Mouse (Mus musculus): ENCODE measurements around the gene Rnf144b. TPM values are rescaled to one million over a fixed set of nuclear protein-coding genes. Genes with fewer than 3 reads are reported as not detected.

Gene Rnf144b
- polyA plus RNA-seq, 1 experiment: 5.1 TPM

DNA sequence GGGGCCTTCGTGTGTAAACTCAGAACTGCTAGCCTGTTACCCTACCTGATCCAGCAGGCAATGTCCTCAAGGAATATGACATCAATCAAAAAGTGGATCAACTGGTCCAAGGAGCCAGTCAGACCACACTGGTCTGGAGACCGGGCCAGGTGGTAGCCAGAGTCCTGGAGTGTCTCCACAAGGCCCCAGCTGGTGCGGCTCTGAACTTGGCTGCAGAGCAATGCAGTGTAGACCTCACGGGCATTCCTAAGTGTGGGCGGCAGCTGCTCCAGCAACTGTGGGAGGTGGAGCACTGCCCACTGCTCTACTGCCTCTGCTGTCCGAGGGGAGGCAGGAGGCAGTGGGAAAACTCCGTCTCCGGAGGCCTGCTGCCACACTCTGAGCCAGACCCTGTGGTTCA, 55.7 kb downstream of the Rnf144b start:
- TF ChIP-seq CTCF (IDR thresholded peaks at IDR 0.05; ENCODE audit: borderline replicate concordance, control insufficient read depth, extremely low read depth, insufficient read depth, low read length, poor library complexity) (no peak), POLR2A (IDR thresholded peaks at IDR 0.05; ENCODE audit: control insufficient read depth, extremely low read depth, insufficient read depth, low read length, poor library complexity) (no peak)

DNA sequence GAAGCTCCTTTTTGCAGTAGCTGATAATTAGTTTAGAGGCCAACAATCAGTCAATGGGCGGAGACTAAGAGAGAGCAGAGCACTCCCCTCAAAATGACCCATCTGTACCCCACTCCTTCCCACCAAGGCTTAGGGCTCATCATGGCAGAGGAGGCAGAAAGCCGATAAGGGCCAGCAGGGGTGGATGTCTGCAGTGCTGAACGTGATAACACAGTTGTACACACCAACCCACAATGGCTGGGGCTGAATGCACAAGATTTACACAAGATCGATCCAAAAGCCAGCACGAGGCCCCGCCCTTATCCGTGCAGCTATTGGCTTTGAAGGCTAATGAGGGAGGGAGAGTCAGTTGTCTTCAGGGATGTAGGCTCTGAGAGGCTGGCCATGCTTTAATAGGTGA, 58.3 kb downstream of the Rnf144b start:
- no peak for TF ChIP-seq CTCF (IDR thresholded peaks at IDR 0.05; ENCODE audit: borderline replicate concordance, control insufficient read depth, extremely low read depth, insufficient read depth, low read length, poor library complexity)
- TF ChIP-seq POLR2A (IDR thresholded peaks at IDR 0.05; ENCODE audit: control insufficient read depth, extremely low read depth, insufficient read depth, low read length, poor library complexity): no peak
- H3K4me1 ChIP-seq (replicated peaks; ENCODE audit: control insufficient read depth, insufficient read depth, low read length): no peaks in the 10 kb centered on the region
- H3K27ac ChIP-seq (ENCODE audit: control insufficient read depth, insufficient read depth, low read length): no peak overlapping the region
- no peak for DNase-seq
- WGBS: 96% methylated on average over 7 of the region's 7 CpGs
- H3K36me3 ChIP-seq (ENCODE audit: control insufficient read depth, insufficient read depth, low read length): no peaks in the 10 kb centered on the region
- H3K27me3 ChIP-seq (ENCODE audit: control insufficient read depth, insufficient read depth, low read length): no peaks in the 10 kb centered on the region
- no peak overlapping the region for H3K4me3 ChIP-seq (ENCODE audit: control insufficient read depth, insufficient read depth, low read length)

More for the DNA sequence above, 55.7 kb downstream of the Rnf144b start:
- 93% methylated on average over 8 of the region's 8 CpGs for WGBS
- no peak for DNase-seq
- no peaks in the 10 kb centered on the region for H3K27me3 ChIP-seq (ENCODE audit: control insufficient read depth, insufficient read depth, low read length)
- no peaks in the 10 kb centered on the region for H3K36me3 ChIP-seq (ENCODE audit: control insufficient read depth, insufficient read depth, low read length)
- no peaks in the 10 kb centered on the region for H3K4me1 ChIP-seq (replicated peaks; ENCODE audit: control insufficient read depth, insufficient read depth, low read length)
- H3K4me3 ChIP-seq (ENCODE audit: control insufficient read depth, insufficient read depth, low read length): no peak overlapping the region
- H3K27ac ChIP-seq (ENCODE audit: control insufficient read depth, insufficient read depth, low read length): no peak overlapping the region

DNA sequence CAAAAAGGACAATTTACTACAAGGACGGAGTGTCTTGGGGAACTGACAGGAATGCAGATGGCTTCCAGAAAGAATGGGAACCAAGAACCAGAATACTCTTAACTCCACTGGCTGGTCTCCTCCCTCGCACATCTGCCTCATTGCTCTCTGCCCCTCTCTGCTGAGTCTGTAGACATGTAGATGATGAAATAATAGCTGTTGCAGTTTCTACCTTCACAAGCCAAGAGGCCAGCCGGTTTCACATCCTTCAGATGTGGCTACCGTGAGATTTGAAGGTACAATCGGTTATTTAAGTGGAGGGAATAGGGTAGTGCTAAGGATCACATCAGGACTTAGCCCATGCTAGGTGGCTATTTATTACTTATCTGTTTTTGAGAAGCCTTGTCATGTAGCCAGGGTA, 59.9 kb downstream of the Rnf144b start:
- Histone ChIP-seq H3K4me1 (replicated peaks; ENCODE audit: control insufficient read depth, insufficient read depth, low read length) (no peaks in the 10 kb centered on the region), H3K27me3 (ENCODE audit: control insufficient read depth, insufficient read depth, low read length) (no peaks in the 10 kb centered on the region), H3K36me3 (ENCODE audit: control insufficient read depth, insufficient read depth, low read length) (no peaks in the 10 kb centered on the region), H3K27ac (ENCODE audit: control insufficient read depth, insufficient read depth, low read length) (no peak overlapping the region), H3K4me3 (ENCODE audit: control insufficient read depth, insufficient read depth, low read length) (no peak overlapping the region)
- DNase-seq: no peak
- WGBS: 90% methylated on average over 5 of the region's 5 CpGs
- TF ChIP-seq CTCF (IDR thresholded peaks at IDR 0.05; ENCODE audit: borderline replicate concordance, control insufficient read depth, extremely low read depth, insufficient read depth, low read length, poor library complexity) (no peak), POLR2A (IDR thresholded peaks at IDR 0.05; ENCODE audit: control insufficient read depth, extremely low read depth, insufficient read depth, low read length, poor library complexity) (no peak)

DNA sequence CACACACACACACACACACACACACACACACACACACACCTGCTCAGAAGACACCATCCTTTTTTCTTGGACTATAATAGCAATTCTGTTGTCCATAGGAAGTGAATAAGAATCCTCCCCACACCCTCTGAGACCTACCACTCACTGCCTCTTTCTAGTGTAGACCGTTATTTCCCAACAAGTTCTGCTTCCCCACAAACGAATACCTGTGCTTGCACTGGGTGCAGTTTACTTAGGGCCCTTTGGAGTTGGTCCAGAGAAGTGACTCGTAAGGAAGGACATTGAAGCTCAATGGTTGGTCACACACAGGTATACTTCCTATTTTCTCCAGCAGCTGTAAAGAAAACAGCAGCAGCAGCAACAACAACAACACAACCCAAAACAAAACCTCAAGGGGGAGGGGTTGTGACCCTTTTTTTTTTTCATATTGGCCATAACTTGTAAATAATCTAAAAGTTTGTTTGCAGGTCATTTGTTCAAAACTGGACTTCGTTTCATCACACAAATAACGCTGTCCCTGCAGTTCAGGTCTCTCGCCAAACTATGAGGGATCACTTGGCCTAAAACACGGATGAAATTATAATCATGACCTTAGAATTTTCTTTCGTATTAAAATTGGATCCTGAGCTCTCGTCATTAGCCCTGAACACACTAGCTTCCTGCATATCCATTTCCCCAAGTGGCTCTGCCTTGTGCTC, 60.7 kb downstream of the Rnf144b start:
- Histone ChIP-seq H3K27me3 (ENCODE audit: control insufficient read depth, insufficient read depth, low read length) (no peaks in the 10 kb centered on the region), H3K4me1 (replicated peaks; ENCODE audit: control insufficient read depth, insufficient read depth, low read length) (no peaks in the 10 kb centered on the region), H3K27ac (ENCODE audit: control insufficient read depth, insufficient read depth, low read length) (no peak overlapping the region), H3K4me3 (ENCODE audit: control insufficient read depth, insufficient read depth, low read length) (no peak overlapping the region), H3K36me3 (ENCODE audit: control insufficient read depth, insufficient read depth, low read length) (no peaks in the 10 kb centered on the region)
- WGBS: 85% methylated on average over 9 of the region's 9 CpGs
- no peak for TF ChIP-seq POLR2A (IDR thresholded peaks at IDR 0.05; ENCODE audit: control insufficient read depth, extremely low read depth, insufficient read depth, low read length, poor library complexity)
- no peak for TF ChIP-seq CTCF (IDR thresholded peaks at IDR 0.05; ENCODE audit: borderline replicate concordance, control insufficient read depth, extremely low read depth, insufficient read depth, low read length, poor library complexity)
- no peak for DNase-seq

DNA sequence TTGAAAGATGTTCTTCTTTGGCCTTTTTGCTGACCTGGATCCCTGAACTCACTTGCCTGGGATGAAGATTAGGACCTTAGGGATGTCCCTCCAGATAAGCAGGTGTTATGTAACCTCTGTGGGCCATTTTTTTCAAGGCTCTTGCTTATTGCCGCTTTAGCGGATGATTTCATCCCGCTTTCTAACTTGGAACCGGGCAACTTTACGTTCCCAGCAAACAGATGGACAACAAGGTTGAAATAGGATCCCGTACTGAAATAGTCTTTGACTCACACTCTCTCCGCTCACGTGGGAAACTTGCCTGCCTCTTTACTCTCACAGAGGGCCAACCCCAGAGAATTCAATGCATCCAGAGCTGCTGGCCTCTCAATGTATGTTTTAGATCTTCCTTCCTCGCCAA, 61.3 kb downstream of the Rnf144b start:
- Histone ChIP-seq H3K36me3 (ENCODE audit: control insufficient read depth, insufficient read depth, low read length) (no peaks in the 10 kb centered on the region), H3K4me1 (replicated peaks; ENCODE audit: control insufficient read depth, insufficient read depth, low read length) (no peaks in the 10 kb centered on the region), H3K4me3 (ENCODE audit: control insufficient read depth, insufficient read depth, low read length) (no peak overlapping the region), H3K27me3 (ENCODE audit: control insufficient read depth, insufficient read depth, low read length) (no peaks in the 10 kb centered on the region), H3K27ac (ENCODE audit: control insufficient read depth, insufficient read depth, low read length) (no peak overlapping the region)
- DNase-seq: no peak
- WGBS: 94% methylated on average over 9 of the region's 9 CpGs
- no peak for TF ChIP-seq POLR2A (IDR thresholded peaks at IDR 0.05; ENCODE audit: control insufficient read depth, extremely low read depth, insufficient read depth, low read length, poor library complexity)
- TF ChIP-seq CTCF (IDR thresholded peaks at IDR 0.05; ENCODE audit: borderline replicate concordance, control insufficient read depth, extremely low read depth, insufficient read depth, low read length, poor library complexity): no peak

DNA sequence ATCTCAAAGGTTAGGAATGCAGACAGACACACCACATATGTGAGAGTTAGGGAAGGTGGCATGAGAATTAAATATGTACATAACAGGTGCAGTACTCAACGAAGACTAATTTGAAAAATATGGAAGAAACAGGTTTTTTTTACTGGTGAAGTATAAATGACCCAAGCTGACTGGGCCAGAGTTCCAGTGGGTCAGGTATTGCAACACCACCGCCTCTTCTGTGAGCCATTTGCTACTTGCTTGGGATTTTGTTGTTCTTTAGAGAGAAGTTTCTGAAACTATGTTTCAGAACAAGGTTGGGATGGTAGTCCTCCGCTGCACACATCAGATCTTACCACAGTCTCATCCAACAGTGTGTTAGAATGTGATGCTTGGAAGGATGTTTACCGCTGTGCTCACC, 65.4 kb downstream of the Rnf144b start:
- 92% methylated on average over 4 of the region's 4 CpGs for WGBS
- Histone ChIP-seq H3K4me1 (replicated peaks; ENCODE audit: control insufficient read depth, insufficient read depth, low read length) (no peaks in the 10 kb centered on the region), H3K4me3 (ENCODE audit: control insufficient read depth, insufficient read depth, low read length) (no peak overlapping the region), H3K27me3 (ENCODE audit: control insufficient read depth, insufficient read depth, low read length) (no peaks in the 10 kb centered on the region; the same call in 1 of the 2 replicates), H3K36me3 (ENCODE audit: control insufficient read depth, insufficient read depth, low read length) (no peaks in the 10 kb centered on the region), H3K27ac (ENCODE audit: control insufficient read depth, insufficient read depth, low read length) (no peak overlapping the region)
- TF ChIP-seq POLR2A (IDR thresholded peaks at IDR 0.05; ENCODE audit: control insufficient read depth, extremely low read depth, insufficient read depth, low read length, poor library complexity) (no peak), CTCF (IDR thresholded peaks at IDR 0.05; ENCODE audit: borderline replicate concordance, control insufficient read depth, extremely low read depth, insufficient read depth, low read length, poor library complexity) (no peak)
- DNase-seq: no peak

DNA sequence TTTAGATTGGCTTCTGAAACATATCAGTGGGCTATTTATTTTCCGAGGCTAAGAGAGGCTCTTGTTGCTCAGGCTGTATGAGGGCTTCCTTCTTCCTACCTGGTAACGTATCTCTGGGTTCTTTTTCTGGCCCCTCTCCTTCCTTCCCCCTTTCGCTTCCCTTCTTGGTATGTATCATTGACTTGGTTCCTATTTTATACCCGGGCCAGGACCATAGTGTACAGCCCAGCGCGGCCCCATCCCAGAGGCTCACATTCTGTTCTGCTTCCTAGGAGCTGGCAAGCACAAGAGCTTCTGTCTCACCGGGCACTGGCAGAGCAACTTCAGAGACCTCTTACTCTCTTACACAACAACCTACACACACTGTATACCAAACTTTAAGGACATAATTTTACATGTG, 67.5 kb downstream of the Rnf144b start:
- no peak overlapping the region for H3K4me3 ChIP-seq (ENCODE audit: control insufficient read depth, insufficient read depth, low read length)
- TF ChIP-seq POLR2A (IDR thresholded peaks at IDR 0.05; ENCODE audit: control insufficient read depth, extremely low read depth, insufficient read depth, low read length, poor library complexity): no peak
- TF ChIP-seq CTCF (IDR thresholded peaks at IDR 0.05; ENCODE audit: borderline replicate concordance, control insufficient read depth, extremely low read depth, insufficient read depth, low read length, poor library complexity): no peak
- WGBS: 20% methylated on average over 7 of the region's 7 CpGs

More for the DNA sequence above, 67.5 kb downstream of the Rnf144b start:
- no peak overlapping the region for H3K27ac ChIP-seq (ENCODE audit: control insufficient read depth, insufficient read depth, low read length)
- no peak for DNase-seq
- H3K27me3 ChIP-seq (ENCODE audit: control insufficient read depth, insufficient read depth, low read length): peaks cover 7% of the 10 kb centered on the region
- H3K4me1 ChIP-seq (replicated peaks; ENCODE audit: control insufficient read depth, insufficient read depth, low read length): no peaks in the 10 kb centered on the region
- H3K36me3 ChIP-seq (ENCODE audit: control insufficient read depth, insufficient read depth, low read length): no peaks in the 10 kb centered on the region

Data from thymus, adult 2 months (tissue).